Mouse (Mus musculus) ES-Bruce4 (cell line): ENCODE measurements around the gene Pcbp2.

Experiments
- CTCF ChIP-seq: IDR thresholded peaks from one replicate; pipeline ENCODE4 v1.8.1; 2011; ENCODE audit warnings: low read depth, low read length
- EP300 ChIP-seq: IDR thresholded peaks from 2 replicates; pipeline ENCODE4 v1.6.1; 2011; ENCODE audit warnings: low read depth, low read length; ENCODE audit not compliant: insufficient read depth
- POLR2A ChIP-seq: IDR thresholded peaks from one replicate; pipeline ENCODE4 v1.8.1; 2011; ENCODE audit warnings: low read length; ENCODE audit not compliant: insufficient read depth

GRCm38 (mm10) chr15:102451666-102452430 lies 18.5 kb upstream of the Pcbp2 start:
- TF ChIP-seq POLR2A = peak; percentile 21
- TF ChIP-seq CTCF = no peak
- 0 out of 2 replicates have a peak, but pooled peaks have one; percentile 30 for TF ChIP-seq EP300
